Mouse (Mus musculus): Measurements from ENCODE around the gene Ifna7. TPM values are rescaled to one million over a fixed set of nuclear protein-coding genes. Genes with fewer than 3 reads are reported as not detected.
"Not testable (repeated sequence)": the region's sequence is repeated elsewhere in the genome, so short reads cannot be mapped to it uniquely, and the experiment has no call there.

Gene Ifna7
- polyA plus RNA-seq, 1 experiment from 2014 or later: not detected

- not testable (repeated sequence) for ATAC-seq (replicated peaks; ENCODE audit: low FRiP score); DNase-seq (ENCODE audit: low spot score); H3K9me3 ChIP-seq (ENCODE audit: control insufficient read depth, low read length); H3K27me3 ChIP-seq (replicated peaks; ENCODE audit: control insufficient read depth, insufficient read depth, low read length); H3K4me2 ChIP-seq; H3K9ac ChIP-seq (ENCODE audit: low read depth, low read length); H3K36me3 ChIP-seq (ENCODE audit: control insufficient read depth, insufficient read depth, low read length); H3K4me3 ChIP-seq (ENCODE audit: low read depth, low read length); H3K27ac ChIP-seq (ENCODE audit: low read depth, low read length); H3K4me1 ChIP-seq (replicated peaks; ENCODE audit: control insufficient read depth, insufficient read depth, low read length)
- no CpG with 5 or more reads among the region's 28 CpGs for WGBS
Measured at GRCm38 (mm10) chr4:88791250-88791649, 24.8 kb upstream of the Ifna7 start, which contains the start of gene Gm13278. Gm13278 (plus strand) TSS chr4:88791550.

- H3K9ac ChIP-seq (ENCODE audit: low read depth, low read length); ATAC-seq (replicated peaks; ENCODE audit: low FRiP score); H3K36me3 ChIP-seq (ENCODE audit: control insufficient read depth, insufficient read depth, low read length); DNase-seq (ENCODE audit: low spot score); H3K4me3 ChIP-seq (ENCODE audit: low read depth, low read length); H3K4me1 ChIP-seq (replicated peaks; ENCODE audit: control insufficient read depth, insufficient read depth, low read length); H3K27ac ChIP-seq (ENCODE audit: low read depth, low read length); H3K4me2 ChIP-seq; H3K27me3 ChIP-seq (replicated peaks; ENCODE audit: control insufficient read depth, insufficient read depth, low read length); H3K9me3 ChIP-seq (ENCODE audit: control insufficient read depth, low read length): not testable (repeated sequence)
- 0% methylated on average over 6 of the region's 52 CpGs for WGBS
Measured at GRCm38 (mm10) chr4:88793936-88794675, 21.9 kb upstream of the Ifna7 start, which contains the start of gene Gm13275. Gm13275 (plus strand) TSS chr4:88794487.

GRCm38 (mm10) chr4:88797097-88797496 lies 18.9 kb upstream of the Ifna7 start, which contains the start of gene Gm13279:
Gm13279 (plus strand) TSS chr4:88797397.
- H3K9ac ChIP-seq (ENCODE audit: low read depth, low read length); H3K4me3 ChIP-seq (ENCODE audit: low read depth, low read length); ATAC-seq (replicated peaks; ENCODE audit: low FRiP score); H3K9me3 ChIP-seq (ENCODE audit: control insufficient read depth, low read length); H3K36me3 ChIP-seq (ENCODE audit: control insufficient read depth, insufficient read depth, low read length); H3K4me1 ChIP-seq (replicated peaks; ENCODE audit: control insufficient read depth, insufficient read depth, low read length); H3K4me2 ChIP-seq; DNase-seq (ENCODE audit: low spot score); H3K27me3 ChIP-seq (replicated peaks; ENCODE audit: control insufficient read depth, insufficient read depth, low read length); H3K27ac ChIP-seq (ENCODE audit: low read depth, low read length): not testable (repeated sequence)
- no CpG with 5 or more reads among the region's 28 CpGs for WGBS

- not testable (repeated sequence) for H3K4me3 ChIP-seq (ENCODE audit: low read depth, low read length); H3K27ac ChIP-seq (ENCODE audit: low read depth, low read length); H3K27me3 ChIP-seq (replicated peaks; ENCODE audit: control insufficient read depth, insufficient read depth, low read length)
Measured at GRCm38 (mm10) chr4:88799365-88799764, 16.7 kb upstream of the Ifna7 start, which contains the start of gene Gm13285. Gm13285 (plus strand) TSS chr4:88799665.

GRCm38 (mm10) chr4:88802954-88803353 lies 13.1 kb upstream of the Ifna7 start, which contains the start of gene Gm13287:
Gm13287 (plus strand) TSS chr4:88803254.
- not testable (repeated sequence) for ATAC-seq (replicated peaks; ENCODE audit: low FRiP score); H3K9me3 ChIP-seq (ENCODE audit: control insufficient read depth, low read length); H3K4me2 ChIP-seq; DNase-seq (ENCODE audit: low spot score); H3K4me1 ChIP-seq (replicated peaks; ENCODE audit: control insufficient read depth, insufficient read depth, low read length); H3K9ac ChIP-seq (ENCODE audit: low read depth, low read length); H3K4me3 ChIP-seq (ENCODE audit: low read depth, low read length); H3K27ac ChIP-seq (ENCODE audit: low read depth, low read length); H3K36me3 ChIP-seq (ENCODE audit: control insufficient read depth, insufficient read depth, low read length); H3K27me3 ChIP-seq (replicated peaks; ENCODE audit: control insufficient read depth, insufficient read depth, low read length)
- no CpG with 5 or more reads among the region's 29 CpGs for WGBS

More at GRCm38 (mm10) chr4:88799365-88799764, 16.7 kb upstream of the Ifna7 start, which contains the start of gene Gm13285:
- not testable (repeated sequence) for H3K9ac ChIP-seq (ENCODE audit: low read depth, low read length); H3K4me2 ChIP-seq; H3K4me1 ChIP-seq (replicated peaks; ENCODE audit: control insufficient read depth, insufficient read depth, low read length); ATAC-seq (replicated peaks; ENCODE audit: low FRiP score); DNase-seq (ENCODE audit: low spot score); H3K9me3 ChIP-seq (ENCODE audit: control insufficient read depth, low read length); H3K36me3 ChIP-seq (ENCODE audit: control insufficient read depth, insufficient read depth, low read length)
- WGBS: 6% methylated on average over 2 of the region's 7 CpGs

GRCm38 (mm10) chr4:88805231-88805630 lies 10.8 kb upstream of the Ifna7 start, which contains the start of gene Gm13288:
Gm13288 (plus strand) TSS chr4:88805531.
- H3K4me2 ChIP-seq; H3K9ac ChIP-seq (ENCODE audit: low read depth, low read length); H3K27ac ChIP-seq (ENCODE audit: low read depth, low read length); DNase-seq (ENCODE audit: low spot score); H3K27me3 ChIP-seq (replicated peaks; ENCODE audit: control insufficient read depth, insufficient read depth, low read length); ATAC-seq (replicated peaks; ENCODE audit: low FRiP score); H3K36me3 ChIP-seq (ENCODE audit: control insufficient read depth, insufficient read depth, low read length); H3K4me3 ChIP-seq (ENCODE audit: low read depth, low read length); H3K4me1 ChIP-seq (replicated peaks; ENCODE audit: control insufficient read depth, insufficient read depth, low read length); H3K9me3 ChIP-seq (ENCODE audit: control insufficient read depth, low read length): not testable (repeated sequence)
- WGBS: no CpG with 5 or more reads among the region's 8 CpGs

- 3% methylated on average over 5 of the region's 34 CpGs for WGBS
- not testable (repeated sequence) for ATAC-seq (replicated peaks; ENCODE audit: low FRiP score); H3K27ac ChIP-seq (ENCODE audit: low read depth, low read length); H3K9ac ChIP-seq (ENCODE audit: low read depth, low read length); H3K36me3 ChIP-seq (ENCODE audit: control insufficient read depth, insufficient read depth, low read length); H3K9me3 ChIP-seq (ENCODE audit: control insufficient read depth, low read length); H3K27me3 ChIP-seq (replicated peaks; ENCODE audit: control insufficient read depth, insufficient read depth, low read length); H3K4me1 ChIP-seq (replicated peaks; ENCODE audit: control insufficient read depth, insufficient read depth, low read length); H3K4me3 ChIP-seq (ENCODE audit: low read depth, low read length); DNase-seq (ENCODE audit: low spot score); H3K4me2 ChIP-seq
Measured at GRCm38 (mm10) chr4:88805761-88806160, 10.3 kb upstream of the Ifna7 start.

- H3K9me3 ChIP-seq (ENCODE audit: control insufficient read depth, low read length): no peaks in the 10 kb centered on the region
- no peak within 1 kb of the TSS for H3K4me2 ChIP-seq
- H3K9ac ChIP-seq (ENCODE audit: low read depth, low read length): no peak within 1 kb of the TSS
- DNase-seq (ENCODE audit: low spot score) (no peak), ATAC-seq (replicated peaks; ENCODE audit: low FRiP score) (no peak)
- H3K27me3 ChIP-seq (replicated peaks; ENCODE audit: control insufficient read depth, insufficient read depth, low read length): no peaks in the 10 kb centered on the region
- no peaks in the 10 kb centered on the region for H3K36me3 ChIP-seq (ENCODE audit: control insufficient read depth, insufficient read depth, low read length)
- H3K27ac ChIP-seq (ENCODE audit: low read depth, low read length): no peak within 1 kb of the TSS
- H3K4me3 ChIP-seq (ENCODE audit: low read depth, low read length): no peak within 1 kb of the TSS
- WGBS: 69% methylated on average over 1 of the region's 1 CpGs
- H3K4me1 ChIP-seq (replicated peaks; ENCODE audit: control insufficient read depth, insufficient read depth, low read length): no peaks in the 10 kb centered on the region
Measured at GRCm38 (mm10) chr4:88819659-88820058, 3.6 kb downstream of the Ifna7 start, which contains the start of gene Ifna11. Ifna11 (plus strand) TSS chr4:88819959.

- no peaks in the 10 kb centered on the region for H3K27me3 ChIP-seq (replicated peaks; ENCODE audit: control insufficient read depth, insufficient read depth, low read length)
- 24% methylated on average over 4 of the region's 4 CpGs for WGBS
- H3K4me3 ChIP-seq (ENCODE audit: low read depth, low read length): no peak overlapping the region
- no peaks in the 10 kb centered on the region for H3K4me1 ChIP-seq (replicated peaks; ENCODE audit: control insufficient read depth, insufficient read depth, low read length)
- H3K4me2 ChIP-seq: no peak overlapping the region
- ATAC-seq (replicated peaks; ENCODE audit: low FRiP score) (no peak), DNase-seq (ENCODE audit: low spot score) (no peak)
- H3K9ac ChIP-seq (ENCODE audit: low read depth, low read length): no peak overlapping the region
- no peak overlapping the region for H3K27ac ChIP-seq (ENCODE audit: low read depth, low read length)
- H3K9me3 ChIP-seq (ENCODE audit: control insufficient read depth, low read length): no peaks in the 10 kb centered on the region
- no peaks in the 10 kb centered on the region for H3K36me3 ChIP-seq (ENCODE audit: control insufficient read depth, insufficient read depth, low read length)
Measured at GRCm38 (mm10) chr4:88822995-88823394, 7.0 kb downstream of the Ifna7 start.

All from liver, embryonic 11.5 days (tissue).